Mouse (Mus musculus) cerebellum, postnatal 4 days (tissue): ENCODE measurements around the gene Slc25a54.

Source experiments
- DNase-seq, 2 experiments: peaks; one replicate each; pipeline ENCODE4 v3.0.0; 2022; ENCODE audit warnings: low spot score in 2 of 2, mixed read lengths in 1 of 2

Slc25a54 gene

GRCm38 (mm10) chr3:109124091-109124490 lies 43.8 kb downstream of the Slc25a54 start:
- DNase-seq = no peak

DNA sequence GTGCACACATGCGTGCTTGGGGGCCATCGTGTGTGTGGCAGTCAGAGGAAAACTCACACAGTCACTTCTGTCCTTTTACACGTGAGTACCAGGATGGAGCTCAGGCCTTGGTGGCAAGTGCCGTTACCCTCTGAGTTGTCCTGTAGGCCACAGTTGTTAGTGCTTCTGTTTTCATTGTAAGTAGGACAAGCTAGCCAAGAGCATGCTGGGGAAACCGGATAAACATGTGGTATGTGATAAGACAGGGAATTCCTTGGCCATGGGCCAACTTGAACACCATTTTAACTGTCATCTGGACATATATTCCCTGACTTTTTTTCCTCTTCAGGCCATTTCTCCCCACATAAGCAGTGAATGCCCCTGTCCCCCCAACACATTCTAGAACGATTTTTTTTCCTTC lies 45.3 kb downstream of the Slc25a54 start:
- no peak for DNase-seq

- DNase-seq = no peak
These were observed 49.5 kb downstream of the Slc25a54 start for GRCm38 (mm10) chr3:109129768-109130167.

DNA sequence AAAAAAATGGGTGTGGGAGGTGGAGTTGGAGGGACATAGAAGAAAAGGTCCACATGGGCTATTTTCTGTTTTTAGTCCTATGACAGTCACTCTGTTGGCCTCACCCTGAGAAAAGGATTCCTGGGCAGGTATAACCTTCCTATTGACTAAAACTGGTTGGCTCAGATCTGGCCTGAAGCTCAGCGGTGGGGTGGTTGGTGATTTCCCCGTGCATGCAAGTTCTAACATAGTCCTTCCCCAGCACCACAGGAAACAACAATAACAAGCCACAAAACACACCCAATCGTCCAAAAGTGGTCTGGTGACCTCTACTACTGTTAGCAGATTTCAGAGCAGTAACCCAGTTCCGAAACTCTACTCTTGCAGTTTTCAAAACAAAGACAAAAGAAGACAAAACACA lies 52.7 kb downstream of the Slc25a54 start:
- DNase-seq = no peak

DNA sequence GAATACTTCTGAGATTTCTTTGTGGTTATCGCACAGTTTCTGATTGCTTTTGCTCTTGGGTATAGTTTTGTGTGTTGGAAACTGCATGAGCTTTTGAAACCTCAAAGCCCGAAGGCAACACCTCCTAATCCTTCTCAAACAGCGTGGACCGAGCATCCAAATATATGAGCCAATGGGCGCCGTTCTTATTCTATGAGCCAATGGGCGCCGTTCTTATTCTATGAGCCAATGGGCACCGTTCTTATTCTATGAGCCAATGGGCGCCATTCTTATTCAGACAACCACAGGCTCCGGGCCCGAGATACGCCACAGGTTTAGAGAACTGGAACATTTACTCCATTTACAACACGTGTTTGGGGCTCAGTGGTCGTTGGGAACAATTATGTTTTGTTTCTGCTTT lies 53.8 kb downstream of the Slc25a54 start:
- DNase-seq = no peak

- no peak for DNase-seq
These were observed 55.1 kb downstream of the Slc25a54 start for GRCm38 (mm10) chr3:109135352-109135751.

DNA sequence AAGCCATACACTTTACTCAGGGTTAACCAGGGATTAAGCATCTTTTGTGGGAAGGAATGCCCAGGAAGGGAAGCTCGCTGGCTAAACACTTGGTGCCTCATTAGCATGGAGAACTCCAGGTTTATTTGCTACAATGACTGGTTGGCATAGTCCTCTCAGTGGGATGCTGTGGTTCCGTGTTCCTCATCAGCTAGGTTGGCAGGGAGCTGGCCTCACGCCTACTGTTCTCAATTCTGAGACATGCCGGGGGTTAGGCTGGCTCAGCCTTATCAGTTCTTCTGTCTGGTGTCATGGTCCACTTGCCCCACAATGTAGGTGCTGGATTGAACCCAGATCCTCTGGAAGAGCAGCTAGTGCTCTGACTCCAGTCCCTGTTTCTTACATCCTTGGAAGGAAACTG lies 72.3 kb downstream of the Slc25a54 start:
- DNase-seq = no peak

GRCm38 (mm10) chr3:109153410-109153809 lies 73.1 kb downstream of the Slc25a54 start:
- no peak for DNase-seq

DNA sequence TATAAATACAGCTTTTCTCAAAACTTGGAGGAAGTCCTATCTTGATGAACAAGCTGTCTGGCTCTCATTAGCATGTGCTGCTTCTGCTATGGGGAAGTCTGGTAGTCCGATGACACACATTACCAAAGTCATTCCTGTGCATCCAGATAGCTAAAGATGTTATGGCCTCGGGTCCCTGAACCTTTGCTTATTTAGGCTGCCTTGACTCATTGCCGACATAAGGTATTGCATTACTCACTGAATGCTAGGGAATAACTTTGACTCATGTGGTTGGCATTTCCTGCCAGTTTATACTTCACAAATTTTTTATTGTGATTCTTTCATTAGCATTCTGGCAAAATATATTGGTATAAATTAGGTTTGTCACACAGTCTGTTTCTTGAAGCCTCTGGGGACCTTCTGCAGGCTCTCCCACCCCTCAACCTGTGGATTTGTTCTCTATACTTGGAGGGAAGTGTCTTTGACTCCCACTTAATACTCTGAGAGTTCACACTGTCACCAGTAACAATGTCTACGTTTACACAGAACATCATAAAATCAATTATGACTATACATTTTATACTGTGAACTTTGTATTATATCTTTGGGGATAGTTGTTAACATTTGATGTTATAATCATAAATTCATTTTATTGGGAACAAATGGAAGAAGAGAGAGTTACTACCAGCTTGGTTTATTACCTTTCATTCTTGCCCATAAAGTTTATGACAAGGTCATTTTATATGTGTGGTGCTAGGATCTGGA lies 75.8 kb downstream of the Slc25a54 start:
- DNase-seq = no peak

GRCm38 (mm10) chr3:109157481-109157880 lies 77.2 kb downstream of the Slc25a54 start:
- DNase-seq = no peak

DNA sequence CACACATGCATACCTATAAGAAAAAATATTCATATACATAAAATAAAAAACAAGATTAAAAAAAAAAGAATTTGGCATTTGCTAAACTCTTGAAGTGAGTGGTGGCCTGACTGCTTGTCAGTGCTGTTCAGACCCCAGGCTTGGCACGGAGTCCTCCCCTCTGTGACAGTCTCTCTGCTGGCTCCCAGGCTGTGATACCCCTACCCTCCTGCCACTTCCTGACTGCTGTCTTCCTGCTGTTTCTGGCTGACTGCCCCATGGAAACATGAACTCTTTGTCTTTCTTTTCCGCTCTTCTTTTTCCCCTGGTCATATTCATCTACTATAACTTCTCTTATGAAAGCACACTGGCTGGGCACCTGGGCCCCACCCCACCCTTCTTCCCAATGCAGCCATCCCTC lies 83.8 kb downstream of the Slc25a54 start:
- DNase-seq = no peak

DNA sequence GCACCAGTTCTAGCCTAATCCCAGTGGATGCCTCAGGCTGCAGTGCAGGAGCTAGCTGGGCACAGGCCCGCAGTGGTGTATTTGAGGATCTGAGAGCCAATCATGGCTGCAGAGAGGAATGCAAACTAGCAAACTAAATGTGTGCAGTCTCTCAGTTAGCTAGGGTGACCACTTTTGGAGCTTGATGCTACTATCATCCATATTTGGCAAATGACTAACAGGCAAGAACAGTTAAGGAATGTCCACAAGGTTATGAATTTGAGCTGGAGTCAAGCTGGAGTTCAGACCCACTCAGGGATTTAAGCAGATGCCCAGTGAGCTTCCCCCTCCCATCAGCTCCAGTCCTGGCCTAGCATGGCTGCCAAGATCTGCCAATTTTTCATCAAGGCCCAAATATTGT lies 84.4 kb downstream of the Slc25a54 start:
- no peak for DNase-seq

- DNase-seq = no peak
These were observed 85.1 kb downstream of the Slc25a54 start for GRCm38 (mm10) chr3:109165214-109165829.
